Mouse (Mus musculus) stomach, postnatal 0 days (tissue): ENCODE measurements around the gene Lyzl4.

Experiments
- CTCF ChIP-seq: IDR thresholded peaks from 2 replicates; pipeline ENCODE4 v1.5.1; 2016; ENCODE audit warnings: antibody characterized with exemption, low read depth, mild to moderate bottlenecking, moderate library complexity
- EP300 ChIP-seq: optimal IDR thresholded peaks from 2 replicates; pipeline ENCODE3; 2016; ENCODE audit warnings: antibody characterized with exemption

DNA sequence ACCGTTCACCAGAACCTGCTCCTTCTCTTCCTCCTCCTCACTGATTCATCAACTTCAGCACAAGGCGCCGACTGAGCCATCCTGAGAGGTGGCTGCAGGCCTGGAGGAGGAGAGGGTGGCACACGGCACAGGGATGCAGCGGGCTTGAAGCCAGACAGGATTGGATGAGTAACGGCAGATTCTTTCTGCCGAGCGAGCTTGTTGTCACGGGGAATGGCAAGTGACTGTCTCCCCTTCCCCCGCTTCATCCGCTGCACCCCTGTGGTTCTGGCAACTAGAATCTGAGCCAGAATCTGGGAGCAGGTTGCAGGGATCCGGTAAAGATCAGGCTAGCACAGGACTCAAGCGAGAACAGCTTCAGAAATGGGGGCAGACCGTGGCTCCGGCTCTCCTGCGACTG lies 2.1 kb downstream of the Lyzl4 start:
- TF ChIP-seq CTCF (no peak), EP300 (no peak)
